Mouse (Mus musculus) heart, embryonic 13.5 days (tissue): ENCODE data around the gene Atp6v0e. TPM values are rescaled to one million over a fixed set of nuclear protein-coding genes. Genes with fewer than 3 reads are reported as not detected.

Source experiments
- ATAC-seq: fragments of 200-750 bp; cut with Nextera tagmentation; 2 replicates; pipeline ENCODE4 v1.8.0; 2017; ENCODE audit warnings: moderate TSS enrichment; ENCODE audit not compliant: insufficient number of reproducible peaks, low FRiP score, low TSS enrichment; ENCODE audit errors: extremely low read depth
- H3K27ac ChIP-seq: fragments of 300-500 bp; sonication (generic); replicated peaks from 2 replicates; pipeline ENCODE4 v1.5.1; 2015; ENCODE audit warnings: moderate library complexity, mild to moderate bottlenecking, inconsistent platforms
- H3K27me3 ChIP-seq: fragments of 300-500 bp; sonication (generic); replicated peaks from 2 replicates; pipeline ENCODE4 v1.6.1; 2015; ENCODE audit warnings: mild to moderate bottlenecking, inconsistent platforms
- H3K36me3 ChIP-seq: fragments of 300-500 bp; sonication (generic); 2 replicates; pipeline ENCODE4 v1.6.1; 2015; ENCODE audit warnings: mild to moderate bottlenecking, inconsistent platforms
- H3K4me1 ChIP-seq: fragments of 300-500 bp; sonication (generic); 2 replicates; pipeline ENCODE4 v1.6.1; 2015; ENCODE audit warnings: inconsistent platforms
- H3K4me2 ChIP-seq: fragments of 300-500 bp; sonication (generic); 2 replicates; pipeline ENCODE4 v1.6.1; 2015; ENCODE audit warnings: inconsistent platforms, mild to moderate bottlenecking, moderate library complexity
- H3K4me3 ChIP-seq: fragments of 300-500 bp; sonication (generic); 2 replicates; pipeline ENCODE4 v1.5.1; 2015; ENCODE audit warnings: moderate library complexity, mild to moderate bottlenecking, inconsistent platforms
- H3K9ac ChIP-seq: fragments of 300-500 bp; sonication (generic); 2 replicates; pipeline ENCODE4 v1.6.1; 2015; ENCODE audit warnings: inconsistent platforms, mild to moderate bottlenecking, moderate library complexity
- H3K9me3 ChIP-seq: fragments of 300-500 bp; sonication (generic); 2 replicates; pipeline ENCODE4 v1.6.1; 2016; ENCODE audit warnings: inconsistent platforms
- WGBS: fragments of 180-500 bp; shearing (Covaris S2); methylation state at CpG from one replicate; pipeline ENCODE4 v1.1.7; 2015; ENCODE audit warnings: mixed read lengths; 5-methylcytosine and 5-hydroxymethylcytosine counted together
- polyA plus RNA-seq: library from polyadenylated mRNA; unstranded; fragments of >200 nt; fragmentation: Nextera tagmentation; extraction: Ambion mirVana; gene quantifications from 2 replicates; pipeline ENCODE4 v1.2.1, GENCODE M21; 2015

Atp6v0e gene
- 187 and 228 TPM in 2 replicates for polyA plus RNA-seq

GRCm38 (mm10) chr17:26662978-26663683 lies at the start of gene Atp6v0e:
Gene Atp6v0e (plus strand): TSS chr17:26663231.
- Histone ChIP-seq H3K9ac (peak within 1 kb of the TSS; percentile 85), H3K4me2 (peak within 1 kb of the TSS; percentile 96), H3K4me1 (peaks cover 40% of the 10 kb centered on the region), H3K27me3 (peaks cover 3% of the 10 kb centered on the region; the same call in 1 of the 2 replicates), H3K9me3 (no peaks in the 10 kb centered on the region), H3K36me3 (peaks cover under 1% of the 10 kb centered on the region; the same call in 1 of the 2 replicates), H3K27ac (peak within 1 kb of the TSS; percentile 62), H3K4me3 (peak within 1 kb of the TSS; percentile 75)
- ATAC-seq: peak; percentile 80; the same call in 1 of the 2 replicates
- 1% methylated on average over 28 of the region's 28 CpGs for whole genome bisulfite sequencing

- no peak overlapping the region for H3K4me3 ChIP-seq
- ATAC-seq: no peak
- H3K36me3 ChIP-seq: peaks cover 64% of the 10 kb centered on the region
- no peak overlapping the region for H3K4me2 ChIP-seq
- WGBS: 60% methylated on average over 6 of the region's 6 CpGs
- peak overlapping the region; percentile 44 for H3K9ac ChIP-seq
- H3K9me3 ChIP-seq: no peaks in the 10 kb centered on the region
- H3K27ac ChIP-seq: peak overlapping the region; percentile 74
- H3K27me3 ChIP-seq: no peaks in the 10 kb centered on the region
- H3K4me1 ChIP-seq: peaks cover 65% of the 10 kb centered on the region
These were observed 48.7 kb upstream of the Atp6v0e start for GRCm38 (mm10) chr17:26614286-26614685.

- no peak overlapping the region for H3K4me3 ChIP-seq
- 81% methylated on average over 9 of the region's 9 CpGs for WGBS
- H3K4me1 ChIP-seq: peaks cover 58% of the 10 kb centered on the region
- H3K9me3 ChIP-seq: no peaks in the 10 kb centered on the region
- H3K4me2 ChIP-seq: no peak overlapping the region
- peak overlapping the region; percentile 74 for H3K27ac ChIP-seq
- 0 out of 2 replicates have a peak overlapping the region, but pooled peaks have one; percentile 21 for H3K9ac ChIP-seq
- ATAC-seq: no peak
- peaks cover 64% of the 10 kb centered on the region for H3K36me3 ChIP-seq
- H3K27me3 ChIP-seq: no peaks in the 10 kb centered on the region
These were observed 48.1 kb upstream of the Atp6v0e start for GRCm38 (mm10) chr17:26614708-26615486.

- H3K36me3 ChIP-seq: peaks cover 68% of the 10 kb centered on the region
- no peak overlapping the region for H3K4me3 ChIP-seq
- H3K4me1 ChIP-seq: peaks cover 51% of the 10 kb centered on the region
- no peak overlapping the region for H3K27ac ChIP-seq
- no peak overlapping the region for H3K9ac ChIP-seq
- H3K27me3 ChIP-seq: no peaks in the 10 kb centered on the region
- ATAC-seq: no peak
- no peaks in the 10 kb centered on the region for H3K9me3 ChIP-seq
- 71% methylated on average over 2 of the region's 2 CpGs for WGBS
- no peak overlapping the region for H3K4me2 ChIP-seq
These were observed 46.3 kb upstream of the Atp6v0e start for GRCm38 (mm10) chr17:26616696-26617095.

GRCm38 (mm10) chr17:26618498-26618897 lies 44.5 kb upstream of the Atp6v0e start:
- peaks cover 73% of the 10 kb centered on the region for H3K36me3 ChIP-seq
- H3K9ac ChIP-seq: no peak overlapping the region
- H3K4me2 ChIP-seq: no peak overlapping the region
- 79% methylated on average over 5 of the region's 5 CpGs for WGBS
- no peaks in the 10 kb centered on the region for H3K9me3 ChIP-seq
- no peak overlapping the region for H3K4me3 ChIP-seq
- peaks cover 42% of the 10 kb centered on the region for H3K4me1 ChIP-seq
- H3K27me3 ChIP-seq: no peaks in the 10 kb centered on the region
- H3K27ac ChIP-seq: no peak overlapping the region
- no peak for ATAC-seq

GRCm38 (mm10) chr17:26619577-26619976 lies 43.5 kb upstream of the Atp6v0e start:
- H3K4me2 ChIP-seq: no peak overlapping the region
- H3K9ac ChIP-seq: no peak overlapping the region
- H3K4me3 ChIP-seq: no peak overlapping the region
- H3K9me3 ChIP-seq: no peaks in the 10 kb centered on the region
- no peak overlapping the region for H3K27ac ChIP-seq
- H3K36me3 ChIP-seq: peaks cover 77% of the 10 kb centered on the region
- H3K27me3 ChIP-seq: no peaks in the 10 kb centered on the region
- 85% methylated on average over 6 of the region's 6 CpGs for WGBS
- peaks cover 32% of the 10 kb centered on the region for H3K4me1 ChIP-seq
- no peak for ATAC-seq

GRCm38 (mm10) chr17:26620292-26620691 lies 42.7 kb upstream of the Atp6v0e start:
- ATAC-seq: no peak
- peaks cover 78% of the 10 kb centered on the region for H3K36me3 ChIP-seq
- H3K4me2 ChIP-seq: no peak overlapping the region
- no peaks in the 10 kb centered on the region for H3K9me3 ChIP-seq
- no peak overlapping the region for H3K4me3 ChIP-seq
- WGBS: 92% methylated on average over 6 of the region's 6 CpGs
- H3K27ac ChIP-seq: peak overlapping the region; percentile 61
- no peaks in the 10 kb centered on the region for H3K27me3 ChIP-seq
- peaks cover 28% of the 10 kb centered on the region for H3K4me1 ChIP-seq
- no peak overlapping the region for H3K9ac ChIP-seq

GRCm38 (mm10) chr17:26620786-26621766 lies 42.0 kb upstream of the Atp6v0e start:
- H3K36me3 ChIP-seq: peaks cover 78% of the 10 kb centered on the region
- no peaks in the 10 kb centered on the region for H3K27me3 ChIP-seq
- H3K9ac ChIP-seq: no peak overlapping the region
- ATAC-seq: no peak
- 84% methylated on average over 17 of the region's 17 CpGs for WGBS
- H3K27ac ChIP-seq: peak overlapping the region; percentile 61
- no peak overlapping the region for H3K4me2 ChIP-seq
- no peaks in the 10 kb centered on the region for H3K9me3 ChIP-seq
- H3K4me3 ChIP-seq: no peak overlapping the region
- H3K4me1 ChIP-seq: peaks cover 28% of the 10 kb centered on the region

GRCm38 (mm10) chr17:26621912-26622311 lies 41.1 kb upstream of the Atp6v0e start:
- no peaks in the 10 kb centered on the region for H3K27me3 ChIP-seq
- H3K27ac ChIP-seq: no peak overlapping the region
- no peak for ATAC-seq
- no peak overlapping the region for H3K4me2 ChIP-seq
- 80% methylated on average over 5 of the region's 5 CpGs for WGBS
- H3K4me3 ChIP-seq: no peak overlapping the region
- H3K4me1 ChIP-seq: peaks cover 23% of the 10 kb centered on the region
- H3K36me3 ChIP-seq: peaks cover 80% of the 10 kb centered on the region
- no peaks in the 10 kb centered on the region for H3K9me3 ChIP-seq
- H3K9ac ChIP-seq: no peak overlapping the region

GRCm38 (mm10) chr17:26623991-26624390 lies 39.0 kb upstream of the Atp6v0e start:
- WGBS: 86% methylated on average over 6 of the region's 6 CpGs
- Histone ChIP-seq H3K4me2 (no peak overlapping the region), H3K4me1 (peaks cover 15% of the 10 kb centered on the region), H3K4me3 (no peak overlapping the region), H3K36me3 (peaks cover 80% of the 10 kb centered on the region), H3K9ac (no peak overlapping the region), H3K9me3 (no peaks in the 10 kb centered on the region), H3K27me3 (no peaks in the 10 kb centered on the region), H3K27ac (no peak overlapping the region)
- ATAC-seq: no peak

GRCm38 (mm10) chr17:26624999-26625398 lies 38.0 kb upstream of the Atp6v0e start:
- H3K36me3 ChIP-seq: peaks cover 85% of the 10 kb centered on the region
- H3K27me3 ChIP-seq: no peaks in the 10 kb centered on the region
- H3K4me2 ChIP-seq: no peak overlapping the region
- H3K9ac ChIP-seq: no peak overlapping the region
- 84% methylated on average over 10 of the region's 10 CpGs for WGBS
- no peak overlapping the region for H3K27ac ChIP-seq
- H3K4me1 ChIP-seq: peaks cover 15% of the 10 kb centered on the region
- ATAC-seq: no peak
- no peak overlapping the region for H3K4me3 ChIP-seq
- no peaks in the 10 kb centered on the region for H3K9me3 ChIP-seq
